Mouse (Mus musculus): ENCODE results near the gene Ap1g2. TPM values are rescaled to one million over a fixed set of nuclear protein-coding genes. Genes with fewer than 3 reads are reported as not detected.

Gene Ap1g2
- 1 to 10 TPM; 3.3 to 5.6 TPM for total RNA-seq (2021)

DNA sequence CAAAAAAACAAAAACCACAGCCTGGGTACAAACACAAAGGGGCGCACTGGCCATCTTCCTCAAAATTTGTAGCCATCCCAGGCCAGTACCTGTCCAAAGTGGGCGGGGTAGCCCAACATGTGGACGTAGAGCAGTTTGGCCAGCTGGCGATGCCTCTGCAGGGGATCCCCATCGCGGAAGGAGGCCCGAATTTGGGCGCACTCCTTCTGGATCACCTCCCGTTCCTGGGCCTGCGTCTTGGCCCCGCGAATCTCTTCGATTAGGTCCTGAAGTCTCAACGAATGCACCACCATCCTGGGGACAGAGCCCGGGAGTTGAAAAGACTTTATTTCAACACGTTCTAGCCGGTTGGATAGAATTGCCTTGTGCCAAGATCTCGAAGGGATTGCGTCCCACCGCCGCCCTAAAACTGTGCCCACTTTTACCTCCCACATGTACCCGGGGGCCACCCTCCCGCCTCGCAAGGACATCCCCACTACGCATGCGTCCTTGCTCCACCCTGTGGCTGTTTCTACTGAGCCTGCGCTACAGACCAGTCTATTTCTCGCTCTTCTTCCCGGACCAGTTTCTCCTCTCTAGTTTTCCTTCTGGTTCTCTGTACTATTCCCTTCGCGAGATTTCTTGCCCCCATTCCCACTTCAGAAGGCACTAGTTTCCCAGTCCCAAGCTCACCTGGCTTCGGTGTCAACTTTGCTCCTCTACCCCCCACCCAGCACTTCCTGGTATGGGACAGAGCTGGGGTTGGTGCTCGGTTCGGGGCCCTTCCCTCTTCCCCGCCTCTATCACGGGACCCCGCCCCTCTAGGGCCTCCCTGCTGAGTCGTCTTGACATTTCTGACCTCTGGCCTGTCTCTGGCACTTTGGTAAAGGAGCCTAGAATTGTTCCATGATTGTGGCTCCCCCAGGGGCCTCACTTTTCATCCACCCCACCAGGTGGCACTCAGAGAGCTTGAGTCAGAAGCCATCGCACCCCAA is at the start of gene Ap1g2:
Gene Ap1g2, minus strand, starts transcription at position 758 of the 974 bp plus-strand sequence.
- DNase-seq = peak; percentile 79

GRCm38 (mm10) chr14:55152951-55153481 is 46.6 kb upstream of the Ap1g2 start:
- no peak for DNase-seq

GRCm38 (mm10) chr14:55152174-55152573 is 45.8 kb upstream of the Ap1g2 start:
- DNase-seq = no peak

- DNase-seq = no peak
Observed at GRCm38 (mm10) chr14:55150985-55151384, 44.6 kb upstream of the Ap1g2 start.

GRCm38 (mm10) chr14:55149041-55149440 is 42.6 kb upstream of the Ap1g2 start:
- no peak for DNase-seq

GRCm38 (mm10) chr14:55148363-55148915 is 42.0 kb upstream of the Ap1g2 start:
- peak; percentile 80 for DNase-seq

GRCm38 (mm10) chr14:55146829-55147401 is 40.5 kb upstream of the Ap1g2 start:
- DNase-seq = peak; percentile 35

- DNase-seq = no peak
Observed at GRCm38 (mm10) chr14:55146324-55146723, 39.9 kb upstream of the Ap1g2 start.

GRCm38 (mm10) chr14:55139313-55139712 is 32.9 kb upstream of the Ap1g2 start:
- no peak for DNase-seq

- no peak for DNase-seq
Observed at GRCm38 (mm10) chr14:55135676-55136075, 29.3 kb upstream of the Ap1g2 start.

DNA sequence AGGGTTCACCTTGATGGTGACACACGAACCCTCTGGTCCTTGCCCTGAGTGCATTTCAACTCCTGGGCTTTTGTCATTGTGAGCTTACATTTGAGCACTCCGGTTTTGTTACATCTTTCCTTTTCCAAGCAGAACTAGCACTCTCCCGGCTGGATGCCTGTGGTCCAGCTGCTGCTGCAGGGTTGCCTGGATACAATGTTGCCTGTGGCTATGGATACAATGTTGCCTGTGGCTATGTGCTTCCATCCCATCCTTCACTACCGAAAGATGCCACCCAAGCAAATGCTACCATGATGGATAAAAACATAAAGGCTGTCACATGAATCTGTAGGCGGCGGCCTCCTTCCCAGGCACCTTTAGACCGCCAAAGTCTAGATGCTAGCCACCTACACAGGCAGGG is 20.1 kb upstream of the Ap1g2 start:
- DNase-seq = no peak

- no peak for DNase-seq
Observed at GRCm38 (mm10) chr14:55125711-55126110, 19.3 kb upstream of the Ap1g2 start.

DNA sequence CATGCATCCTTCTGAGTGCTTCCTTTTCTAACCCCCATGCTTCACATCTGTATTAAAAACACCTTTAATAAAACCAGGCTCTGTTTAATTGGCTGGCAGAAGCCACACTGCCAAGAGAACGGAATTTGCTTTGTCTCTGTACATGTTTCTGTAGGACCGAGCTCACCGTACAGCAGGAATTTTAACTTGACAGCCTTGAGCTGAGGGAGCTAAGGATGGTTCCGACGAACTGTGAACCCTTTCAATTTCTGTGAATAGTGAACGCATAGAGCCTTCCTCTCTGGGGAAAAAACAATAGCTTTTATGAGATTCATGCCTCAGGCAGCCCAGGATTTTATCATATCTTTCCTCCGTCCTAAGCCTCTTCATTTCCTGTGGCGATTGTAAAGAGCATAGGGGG is 16.0 kb upstream of the Ap1g2 start:
- DNase-seq = no peak

DNA sequence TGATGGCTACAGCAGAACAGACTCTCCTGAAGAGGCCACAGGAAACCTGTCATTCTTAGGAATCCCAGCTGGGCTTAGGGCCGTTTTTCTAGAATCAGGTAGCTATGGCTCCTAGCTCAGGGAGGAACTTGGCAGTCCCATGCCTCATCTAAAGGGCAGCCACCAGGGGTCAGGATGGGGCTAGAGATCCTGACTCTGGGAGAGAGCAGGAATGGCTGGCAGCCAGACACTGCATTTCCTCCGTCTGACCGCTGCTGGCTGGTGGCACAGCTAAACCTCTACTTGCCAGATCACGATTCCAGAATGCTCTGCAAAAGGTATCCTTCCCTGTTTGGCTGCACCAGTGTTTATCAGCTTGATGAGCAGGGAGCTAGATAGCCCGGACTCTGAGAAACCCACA is 15.6 kb upstream of the Ap1g2 start:
- DNase-seq = peak; percentile 90

- DNase-seq = no peak
Observed at GRCm38 (mm10) chr14:55119421-55120134, 13.2 kb upstream of the Ap1g2 start.

DNA sequence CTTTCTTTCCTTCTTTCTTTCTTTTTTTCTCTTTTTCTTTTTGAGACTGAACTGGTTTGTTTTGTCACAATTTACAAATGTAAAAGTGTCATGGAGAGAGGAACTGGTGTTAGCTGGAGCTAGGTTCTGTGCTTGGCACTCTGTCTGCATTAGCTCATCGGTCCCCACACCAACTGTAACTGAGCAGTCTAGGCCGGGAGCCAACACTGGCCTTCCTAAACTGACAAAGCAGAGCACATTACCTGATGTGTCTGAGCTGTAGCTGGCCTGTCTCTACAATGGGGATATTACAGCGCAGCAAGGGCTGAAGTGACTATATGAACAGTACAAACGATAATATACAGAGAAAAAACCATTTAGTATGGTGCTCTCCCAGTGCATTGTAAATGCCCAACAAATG is 12.5 kb upstream of the Ap1g2 start:
- DNase-seq = no peak

- no peak for DNase-seq
Observed at GRCm38 (mm10) chr14:55116425-55117200, 10.2 kb upstream of the Ap1g2 start, which contains the start of gene Jph4. TSS of gene Jph4 (minus strand) at chr14:55116935.

- DNase-seq = no peak
Observed at GRCm38 (mm10) chr14:55115846-55116245, 9.5 kb upstream of the Ap1g2 start.

DNA sequence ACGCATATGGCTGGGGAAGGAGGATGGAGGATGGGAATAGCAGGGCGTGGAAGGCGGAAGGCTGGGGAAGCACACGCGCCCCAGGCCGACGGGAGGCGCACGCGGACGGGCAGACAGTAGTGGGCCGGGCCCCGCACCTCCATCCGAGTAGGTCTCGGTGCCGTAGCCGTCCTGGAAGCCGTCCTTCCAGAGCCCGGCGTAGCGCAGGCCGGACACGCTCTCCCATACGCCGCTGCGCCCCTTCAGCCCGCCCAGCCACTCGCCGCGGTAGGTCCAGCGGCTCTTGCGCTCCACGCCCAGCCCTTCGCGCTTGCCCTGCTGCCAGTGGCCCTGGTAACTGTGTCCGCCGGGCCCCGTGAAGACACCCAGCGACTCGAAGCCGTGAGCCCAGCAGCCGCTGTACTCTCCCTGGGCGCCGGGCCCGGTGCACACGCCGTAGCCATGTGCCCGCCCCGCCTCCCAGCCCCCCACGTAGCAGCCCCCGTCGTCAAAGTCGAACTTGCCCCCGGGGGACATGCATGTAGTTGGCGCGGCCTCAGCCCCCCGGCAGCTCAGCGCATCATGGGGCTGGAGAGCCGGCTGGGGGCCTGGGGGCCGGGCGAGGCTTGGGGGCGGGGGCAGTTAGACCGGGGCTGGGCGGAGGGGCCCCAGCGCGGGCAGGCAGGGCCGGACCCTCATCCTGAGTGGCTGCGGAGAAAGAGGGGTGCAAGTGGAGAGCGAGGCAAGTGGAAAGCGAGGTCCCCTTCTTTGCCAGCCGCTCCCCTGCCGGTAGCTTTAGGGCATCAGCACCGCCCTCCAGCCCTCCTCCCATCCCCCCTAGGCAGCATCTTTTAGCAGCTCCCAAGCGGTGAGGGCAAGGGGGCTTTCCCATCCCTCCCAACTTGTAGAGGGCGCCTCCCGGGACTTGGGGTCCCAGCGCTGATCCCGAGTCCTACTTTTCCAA is 8.6 kb upstream of the Ap1g2 start:
- DNase-seq = peak; percentile 72

DNA sequence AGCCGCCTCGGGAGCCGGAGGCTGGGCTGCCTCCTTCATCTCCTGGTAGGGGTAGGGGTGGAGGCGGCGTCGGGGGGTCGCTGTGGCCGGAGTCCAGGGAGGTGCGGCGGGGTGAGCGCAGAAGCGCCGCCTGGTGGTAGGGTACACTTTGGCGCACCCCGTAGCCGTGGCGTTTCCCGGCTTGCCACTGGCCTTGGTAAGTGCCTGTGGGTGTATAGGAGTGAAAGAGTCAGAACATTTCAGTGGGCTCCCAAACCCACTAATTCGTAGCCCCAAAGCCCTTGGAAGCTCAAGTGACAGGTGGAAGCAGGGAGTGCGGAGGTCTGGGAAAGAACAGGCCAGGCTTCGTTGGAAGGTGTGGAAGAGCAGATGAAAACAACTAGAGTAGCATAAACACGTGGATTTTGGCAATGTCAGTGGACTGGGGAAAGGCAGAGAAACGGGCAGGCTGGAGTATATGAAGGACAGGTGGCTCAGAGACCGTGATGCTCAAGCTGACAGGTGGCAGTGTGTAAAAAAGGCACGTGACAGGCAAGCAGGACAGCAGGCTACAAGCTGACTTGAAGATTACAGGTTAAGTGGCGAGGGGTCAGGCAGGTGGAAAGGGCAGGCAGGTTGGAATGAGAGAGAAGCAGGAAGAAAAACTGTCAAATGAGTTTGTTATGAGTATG is 7.7 kb upstream of the Ap1g2 start:
- DNase-seq = no peak

All from heart, postnatal 4 days (tissue).